Mouse (Mus musculus) cerebellum, postnatal 14 days (tissue): Measurements from ENCODE around the gene 1700025G04Rik.
A peak's percentile ranks its signal among the peaks of the same experiment; 100 is the strongest.

Experiments used
- DNase-seq, 2 experiments: peaks; one replicate each; pipeline ENCODE4 v3.0.0; 2021; ENCODE audit warnings: mixed read lengths in 2 of 2

1700025G04Rik gene

GRCm38 (mm10) chr1:151890041-151890621 is 199.8 kb downstream of the 1700025G04Rik start:
- DNase-seq, result peak; percentile 46 to 50

GRCm38 (mm10) chr1:151887631-151888030 is 202.3 kb downstream of the 1700025G04Rik start:
- DNase-seq, result no peak

- no peak for DNase-seq
These were observed 202.8 kb downstream of the 1700025G04Rik start for GRCm38 (mm10) chr1:151887126-151887525.

DNA sequence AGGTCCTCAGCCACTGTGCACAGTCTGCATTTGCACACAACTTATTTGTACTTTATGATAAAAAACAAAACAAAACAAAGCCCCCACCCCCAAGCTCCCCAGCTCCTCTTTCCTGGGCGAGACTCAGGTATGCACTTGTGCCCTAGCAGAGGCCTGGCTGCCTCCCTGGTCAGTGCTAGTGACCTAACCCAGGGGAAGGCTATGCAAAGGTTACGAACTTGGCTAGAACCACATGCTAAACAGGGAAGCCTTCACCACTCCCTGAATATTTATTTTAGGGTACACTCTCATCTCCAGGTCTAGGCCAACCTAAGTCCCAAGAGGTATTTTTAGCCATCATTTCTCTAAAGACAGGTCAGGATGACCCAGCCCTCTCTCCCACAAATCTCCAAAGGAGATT is 203.8 kb downstream of the 1700025G04Rik start:
- no peak for DNase-seq

- DNase-seq, result no peak
These were observed 208.7 kb downstream of the 1700025G04Rik start for GRCm38 (mm10) chr1:151881253-151881652.

GRCm38 (mm10) chr1:151880731-151881130 is 209.2 kb downstream of the 1700025G04Rik start:
- no peak for DNase-seq

DNA sequence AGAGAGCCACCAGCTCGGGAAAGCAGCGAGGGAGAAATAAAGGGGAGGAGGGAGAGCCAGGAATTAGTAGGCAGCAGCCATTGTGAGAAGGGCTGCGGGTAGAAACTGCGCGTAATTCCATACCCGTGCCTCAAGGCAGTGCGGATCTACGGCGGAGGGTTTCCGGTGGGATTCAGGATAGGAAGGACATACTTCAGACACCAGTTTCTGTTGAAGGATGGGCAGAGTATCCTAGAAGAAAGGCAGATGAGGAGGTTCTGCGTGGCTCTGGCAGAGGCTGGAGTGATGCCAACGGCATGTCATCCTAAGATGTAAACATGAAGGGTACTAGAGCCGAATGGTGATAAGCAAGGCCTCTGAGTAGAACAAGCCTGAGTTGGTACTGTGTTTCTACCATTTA is 210.0 kb downstream of the 1700025G04Rik start:
- peak; percentile 26 to 32 for DNase-seq

- peak; percentile 37 to 39 for DNase-seq
These were observed 210.5 kb downstream of the 1700025G04Rik start for GRCm38 (mm10) chr1:151879308-151879850.

DNA sequence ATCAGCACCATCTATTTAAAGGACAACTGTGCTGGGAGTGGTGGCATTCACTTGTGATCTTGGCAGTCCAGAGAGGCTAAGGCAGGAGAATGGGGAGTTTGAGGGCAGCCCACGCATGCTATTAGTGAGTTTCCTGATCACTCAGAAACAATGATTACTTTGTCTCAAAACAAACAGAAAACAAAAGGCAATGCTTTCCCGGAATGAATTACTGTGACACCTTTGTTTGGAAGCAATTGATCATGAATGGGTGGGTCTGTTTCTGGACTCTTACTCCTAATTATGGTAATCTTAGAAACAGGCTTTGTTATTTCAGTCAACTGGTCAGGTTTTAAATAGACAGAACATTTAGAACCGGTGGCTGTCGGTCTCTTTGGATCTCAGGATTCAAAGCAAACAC is 211.5 kb downstream of the 1700025G04Rik start:
- DNase-seq, result no peak

GRCm38 (mm10) chr1:151872971-151873370 is 217.0 kb downstream of the 1700025G04Rik start:
- DNase-seq, result no peak

DNA sequence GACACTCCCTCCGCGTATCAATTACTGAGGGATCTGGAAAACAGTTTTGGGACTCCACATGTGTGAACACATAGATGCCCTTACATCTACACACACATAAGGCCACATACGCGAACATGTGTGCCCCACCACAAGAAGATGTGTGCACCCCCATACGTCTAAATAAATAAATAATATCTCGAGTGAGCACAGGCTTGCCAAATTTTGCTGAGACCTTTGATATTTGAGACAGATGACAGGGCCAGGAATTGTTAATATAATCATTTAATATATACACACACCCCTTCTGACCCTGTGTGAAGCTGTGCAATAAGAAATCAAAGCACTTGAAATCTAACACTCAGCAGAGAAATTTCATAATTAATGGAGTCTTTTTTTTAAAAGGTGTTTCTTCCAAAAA is 225.6 kb downstream of the 1700025G04Rik start:
- no peak for DNase-seq

GRCm38 (mm10) chr1:151863797-151864147 is 226.2 kb downstream of the 1700025G04Rik start:
- peak; percentile 40 to 50 for DNase-seq

- no peak for DNase-seq
These were observed 226.7 kb downstream of the 1700025G04Rik start for GRCm38 (mm10) chr1:151863135-151863796.

DNA sequence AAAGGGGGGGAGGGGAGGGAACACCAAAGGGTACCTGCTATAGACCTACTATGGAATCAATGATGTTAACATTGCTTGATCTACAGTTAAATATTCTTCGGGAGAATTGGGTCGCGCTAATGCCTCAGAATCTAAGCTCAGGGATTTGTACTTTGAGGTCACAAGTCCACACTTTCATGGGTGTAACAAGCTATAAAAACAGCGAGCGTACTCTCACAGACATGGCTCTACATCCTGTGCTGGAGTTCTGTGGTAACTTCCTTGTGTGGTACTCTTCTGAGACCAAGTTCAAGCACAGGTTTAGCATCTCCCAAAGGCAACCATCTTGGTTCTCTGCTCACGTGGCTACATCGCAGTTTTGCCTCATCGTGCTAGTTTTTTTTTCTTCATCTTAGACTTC is 227.8 kb downstream of the 1700025G04Rik start:
- no peak for DNase-seq

- no peak for DNase-seq
These were observed 228.5 kb downstream of the 1700025G04Rik start for GRCm38 (mm10) chr1:151861334-151861995.

GRCm38 (mm10) chr1:151858474-151858873 is 231.5 kb downstream of the 1700025G04Rik start:
- DNase-seq, result no peak

GRCm38 (mm10) chr1:151855561-151855960 is 234.4 kb downstream of the 1700025G04Rik start:
- DNase-seq, result no peak

DNA sequence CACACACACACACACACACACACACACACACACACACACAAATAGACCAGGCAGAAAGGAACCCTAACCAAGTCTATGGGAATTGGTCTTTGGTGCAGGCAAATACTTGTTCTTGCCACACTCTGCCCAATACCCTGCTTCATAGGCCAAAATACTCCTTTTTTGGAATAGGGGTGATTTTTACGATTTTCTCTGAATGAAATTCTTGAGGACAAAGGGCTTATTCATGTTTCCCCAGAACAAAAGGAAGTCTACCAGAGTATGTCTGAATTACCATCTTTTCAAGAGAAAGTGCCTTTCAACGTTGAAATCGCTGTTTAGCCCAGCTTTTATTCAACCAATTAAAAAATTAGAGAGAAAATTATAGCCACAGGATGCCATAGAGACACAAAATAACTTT is 237.9 kb downstream of the 1700025G04Rik start:
- DNase-seq, result no peak

DNA sequence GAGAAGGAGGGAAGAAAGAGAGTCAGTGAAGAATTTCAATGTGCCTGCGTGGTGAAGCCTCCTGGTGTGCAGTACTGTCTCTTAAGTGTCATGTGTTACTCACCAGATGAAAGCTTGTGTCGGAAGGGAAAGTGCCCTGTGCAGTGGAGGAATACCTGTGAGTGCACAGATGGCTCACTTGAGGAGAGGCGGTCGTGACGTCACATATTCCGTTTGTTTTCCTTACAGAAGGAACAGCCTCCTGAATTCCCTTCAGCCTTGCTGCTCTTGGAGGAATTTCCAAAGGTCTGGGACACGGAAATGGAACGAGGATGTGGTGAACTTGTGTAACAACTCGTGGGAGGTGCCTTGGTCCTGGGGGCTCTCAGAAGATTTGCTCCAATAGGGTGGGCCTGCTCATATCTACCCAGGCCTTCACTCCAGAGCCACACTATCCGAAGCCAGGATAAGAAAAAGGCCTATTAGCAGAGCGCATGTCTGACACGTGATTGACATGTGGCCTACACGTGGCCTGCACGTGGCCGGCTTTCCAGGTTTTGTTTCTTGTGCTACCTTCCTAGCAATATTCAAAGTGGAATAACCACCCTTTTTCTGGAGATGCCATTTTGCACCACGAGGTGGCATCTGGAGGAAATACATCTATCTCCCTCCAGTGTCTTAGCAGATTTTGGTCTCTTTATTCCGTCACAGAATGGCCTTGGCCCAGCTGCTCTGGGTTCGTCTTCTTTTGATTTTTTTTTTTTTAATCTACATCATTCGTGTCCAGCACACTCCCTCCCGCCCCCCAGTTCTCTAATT is 238.7 kb downstream of the 1700025G04Rik start:
- DNase-seq, result peak in 1 of 2 experiments; percentile 36

GRCm38 (mm10) chr1:151849993-151850608 is 239.8 kb downstream of the 1700025G04Rik start:
- DNase-seq, result no peak

GRCm38 (mm10) chr1:151848286-151848685 is 241.6 kb downstream of the 1700025G04Rik start:
- DNase-seq, result no peak
